Mouse (Mus musculus) ES-E14 (cell line): ENCODE results near the gene Klk13.
A peak's percentile ranks its signal among the peaks of the same experiment; 100 is the strongest.

Experiments
- CHD2 ChIP-seq: IDR thresholded peaks from 2 replicates; pipeline ENCODE4 v1.6.1; 2014; ENCODE audit warnings: mild to moderate bottlenecking, low read depth, low read length, inconsistent platforms
- HCFC1 ChIP-seq: IDR thresholded peaks from 2 replicates; pipeline ENCODE4 v1.6.1; 2012; ENCODE audit warnings: low read length, inconsistent platforms, borderline replicate concordance; ENCODE audit not compliant: insufficient read depth

DNA sequence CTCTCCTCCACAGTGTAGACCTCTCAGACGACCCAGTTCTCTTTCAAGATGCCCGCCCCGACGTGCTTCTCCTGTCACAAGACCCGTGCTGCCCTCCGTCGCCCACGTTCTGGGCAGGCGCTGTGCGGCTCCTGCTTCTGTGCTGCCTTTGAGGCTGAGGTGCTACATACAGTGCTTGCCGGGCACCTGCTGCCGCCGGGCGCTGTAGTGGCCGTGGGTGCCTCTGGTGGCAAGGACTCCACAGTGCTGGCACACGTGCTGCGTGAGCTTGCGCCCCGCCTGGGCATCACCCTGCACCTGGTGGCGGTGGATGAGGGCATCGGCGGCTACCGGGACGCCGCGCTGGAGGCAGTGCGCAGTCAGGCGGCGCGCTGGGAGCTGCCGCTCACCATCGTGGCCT is 37.3 kb upstream of the Klk13 start:
- no peak for TF ChIP-seq CHD2
- TF ChIP-seq HCFC1 = 0 out of 2 replicates have a peak, but pooled peaks have one; percentile 47
